Mouse (Mus musculus) monocyte, adult 2 months (primary cell): ENCODE measurements around the gene Nek1.

Source experiments
- DNase-seq, 2 experiments: peaks; one replicate each; pipeline ENCODE4 v3.0.0; 2022; ENCODE audit warnings: low spot score in 2 of 2, low read depth in 1 of 2

The Nek1 gene

GRCm38 (mm10) chr8:60992910-60993638, at the start of gene Nek1:
TSS of gene Nek1 (plus strand) at chr8:60993195.
- DNase-seq, result peak; percentile 87 to 95

- DNase-seq, result no peak
Observed at GRCm38 (mm10) chr8:60947503-60947902, 45.5 kb upstream of the Nek1 start.

GRCm38 (mm10) chr8:60949859-60950258, 43.1 kb upstream of the Nek1 start:
- DNase-seq, result no peak

GRCm38 (mm10) chr8:60951271-60951670, 41.7 kb upstream of the Nek1 start:
- DNase-seq, result no peak

GRCm38 (mm10) chr8:60951757-60952156, 41.2 kb upstream of the Nek1 start:
- no peak for DNase-seq

- no peak for DNase-seq
Observed at GRCm38 (mm10) chr8:60952803-60953202, 40.2 kb upstream of the Nek1 start.

GRCm38 (mm10) chr8:60954281-60955014, 38.5 kb upstream of the Nek1 start:
- no peak for DNase-seq

- no peak for DNase-seq
Observed at GRCm38 (mm10) chr8:60956847-60957246, 36.1 kb upstream of the Nek1 start.

- DNase-seq, result no peak
Observed at GRCm38 (mm10) chr8:60962763-60963162, 30.2 kb upstream of the Nek1 start.

GRCm38 (mm10) chr8:60963931-60964330, 29.1 kb upstream of the Nek1 start:
- no peak for DNase-seq

GRCm38 (mm10) chr8:60964518-60964917, 28.5 kb upstream of the Nek1 start:
- no peak for DNase-seq

- DNase-seq, result no peak
Observed at GRCm38 (mm10) chr8:60965306-60965705, 27.7 kb upstream of the Nek1 start.

- no peak for DNase-seq
Observed at GRCm38 (mm10) chr8:60965741-60966140, 27.3 kb upstream of the Nek1 start.

- DNase-seq, result no peak
Observed at GRCm38 (mm10) chr8:60969091-60969490, 23.9 kb upstream of the Nek1 start.

GRCm38 (mm10) chr8:60971808-60972207, 21.2 kb upstream of the Nek1 start:
- no peak for DNase-seq

GRCm38 (mm10) chr8:60973448-60973847, 19.5 kb upstream of the Nek1 start:
- no peak for DNase-seq

- no peak for DNase-seq
Observed at GRCm38 (mm10) chr8:60974837-60975236, 18.2 kb upstream of the Nek1 start.

GRCm38 (mm10) chr8:60976818-60977217, 16.2 kb upstream of the Nek1 start:
- DNase-seq, result no peak

- no peak for DNase-seq
Observed at GRCm38 (mm10) chr8:60978496-60978895, 14.5 kb upstream of the Nek1 start.

GRCm38 (mm10) chr8:60981388-60981787, 11.6 kb upstream of the Nek1 start:
- DNase-seq, result no peak

GRCm38 (mm10) chr8:60982701-60983687, 10.0 kb upstream of the Nek1 start, which contains the start of gene Clcn3:
TSS of gene Clcn3 (minus strand) at chr8:60983300.
- peak; percentile 81 to 91 for DNase-seq
